Comparison of ENCODE assay signal across 19 mouse cellular contexts in genomic region chr1:177475542-177476197, GRCm38 (mm10). TPM values are rescaled to one million over a fixed set of nuclear protein-coding genes. Genes with fewer than 3 reads are reported as not detected.
A peak's percentile ranks its signal among the peaks of the same experiment; 100 is the strongest.
DNase-seq lines count a peak whose midpoint lies in the region; ATAC-seq lines count a peak whose summit lies in the region.
"Had no signal": no experiment of that assay in that cellular context is flagged by ENCODE, and none has a peak within 500 bp of the region (broad histone marks: within the 10 kb centered on the region; RNA-seq: fewer than 3 reads in every experiment).

No protein-coding gene starts in this region.

- no peak overlapping the region for H3K27ac ChIP-seq in intestine, embryonic 14.5 days (ENCODE audit: low read depth)
- no peak overlapping the region for H3K27ac ChIP-seq in liver, embryonic 15.5 days (replicated peaks)
- H3K27ac ChIP-seq in stomach, embryonic 15.5 days: no peak overlapping the region
- H3K27ac ChIP-seq: embryonic facial prominence, embryonic 13.5 days; forebrain, embryonic 12.5 days; hindbrain, embryonic 10.5 days; hindbrain, embryonic 14.5 days had no signal

- ATAC-seq in intestine, embryonic 14.5 days (replicated peaks; ENCODE audit: low FRiP score, low TSS enrichment, low read depth): peak; percentile 75
- ATAC-seq in liver, embryonic 15.5 days (ENCODE audit: insufficient read depth): peak; percentile 71
- ATAC-seq in stomach, embryonic 15.5 days (ENCODE audit: insufficient read depth, low FRiP score, low read depth): peak; percentile 50
- ATAC-seq: forebrain, postnatal 0 days had no signal

- H3K4me2 ChIP-seq in intestine, embryonic 14.5 days (ENCODE audit: low read length): no peak overlapping the region
- H3K4me2 ChIP-seq in liver, embryonic 15.5 days: no peak overlapping the region
- H3K4me2 ChIP-seq in stomach, embryonic 15.5 days: no peak overlapping the region
- H3K4me2 ChIP-seq: embryonic facial prominence, embryonic 13.5 days; forebrain, embryonic 12.5 days; heart, embryonic 12.5 days; hindbrain, embryonic 14.5 days had no signal

- H3K4me1 ChIP-seq in intestine, embryonic 14.5 days (replicated peaks; ENCODE audit: control insufficient read depth, insufficient read depth, low read length): no peaks in the 10 kb centered on the region
- H3K4me1 ChIP-seq in liver, embryonic 15.5 days (replicated peaks): peaks cover 9% of the 10 kb centered on the region; the same call in 1 of the 2 replicates
- H3K4me1 ChIP-seq in stomach, embryonic 15.5 days: no peaks in the 10 kb centered on the region
- H3K4me1 ChIP-seq: embryonic facial prominence, embryonic 13.5 days; hindbrain, embryonic 10.5 days had no signal

- no peaks in the 10 kb centered on the region for H3K36me3 ChIP-seq in intestine, embryonic 14.5 days (ENCODE audit: control insufficient read depth, insufficient read depth, low read length)
- no peaks in the 10 kb centered on the region for H3K36me3 ChIP-seq in liver, embryonic 15.5 days (replicated peaks)
- no peaks in the 10 kb centered on the region for H3K36me3 ChIP-seq in stomach, embryonic 15.5 days
- H3K36me3 ChIP-seq: embryonic facial prominence, embryonic 13.5 days; forebrain, embryonic 12.5 days; heart, embryonic 12.5 days; hindbrain, embryonic 10.5 days had no signal

- H3K9ac ChIP-seq in intestine, embryonic 14.5 days (ENCODE audit: low read length): no peak overlapping the region
- H3K9ac ChIP-seq in liver, embryonic 15.5 days: no peak overlapping the region
- no peak overlapping the region for H3K9ac ChIP-seq in stomach, embryonic 15.5 days
- H3K9ac ChIP-seq: embryonic facial prominence, embryonic 13.5 days; forebrain, embryonic 12.5 days; forebrain, postnatal 0 days; heart, embryonic 12.5 days; hindbrain, embryonic 14.5 days had no signal

- DNase-seq in heart, adult 11 months: peak; percentile 11
- no peak for DNase-seq in heart, adult 18-20 months
- no peak for DNase-seq in intestine, embryonic 14.5 days (ENCODE audit: low spot score)
- no peak for DNase-seq in adrenal gland, postnatal 36 days
- DNase-seq in B cell, adult 2 months: no peak
- no peak for DNase-seq in kidney, adult 8-10 months
- DNase-seq: adrenal gland, postnatal 10 days; cerebellum, adult 11-12 months; cerebellum, adult 9-11 months; cerebellum, postnatal 36 days; forebrain, postnatal 0 days; gastrocnemius, postnatal 36 days had no signal

- no peaks in the 10 kb centered on the region for H3K27me3 ChIP-seq in intestine, embryonic 14.5 days (replicated peaks; ENCODE audit: control insufficient read depth, insufficient read depth, low read length)
- H3K27me3 ChIP-seq in liver, embryonic 15.5 days: no peaks in the 10 kb centered on the region
- no peaks in the 10 kb centered on the region for H3K27me3 ChIP-seq in stomach, embryonic 15.5 days (replicated peaks)
- H3K27me3 ChIP-seq: embryonic facial prominence, embryonic 13.5 days; forebrain, embryonic 12.5 days; heart, embryonic 12.5 days had no signal

- no peaks in the 10 kb centered on the region for H3K9me3 ChIP-seq in intestine, embryonic 14.5 days (ENCODE audit: control insufficient read depth, low read length)
- no peaks in the 10 kb centered on the region for H3K9me3 ChIP-seq in liver, embryonic 15.5 days (replicated peaks)
- H3K9me3 ChIP-seq in stomach, embryonic 15.5 days: no peaks in the 10 kb centered on the region
- H3K9me3 ChIP-seq: embryonic facial prominence, embryonic 13.5 days; forebrain, embryonic 12.5 days; heart, embryonic 12.5 days; hindbrain, embryonic 10.5 days had no signal

- 70% methylated on average over 13 of the region's 13 CpGs for WGBS in intestine, embryonic 14.5 days
- 64% methylated on average over 13 of the region's 13 CpGs for WGBS in liver, embryonic 15.5 days (ENCODE audit: insufficient replicate concordance)
- WGBS in stomach, embryonic 15.5 days: 72% methylated on average over 13 of the region's 13 CpGs

- H3K4me3 ChIP-seq in intestine, embryonic 14.5 days (ENCODE audit: low read depth, low read length): no peak overlapping the region
- H3K4me3 ChIP-seq in liver, embryonic 15.5 days (replicated peaks): no peak overlapping the region
- no peak overlapping the region for H3K4me3 ChIP-seq in stomach, embryonic 15.5 days (replicated peaks)
- H3K4me3 ChIP-seq: embryonic facial prominence, embryonic 13.5 days; forebrain, embryonic 12.5 days; heart, embryonic 12.5 days; hindbrain, embryonic 10.5 days had no signal

RNA-seq across cellular contexts. Expression of gene Zbtb18, which starts 33.5 kb away (rescaled TPM):
- 10 to 100 TPM; 42.2 to 49.5 TPM for total RNA-seq in heart, adult 18-20 months (2021)
- polyA plus RNA-seq in intestine, embryonic 14.5 days (2014; fragmentation: Nextera tagmentation; extraction: Ambion mirVana): 2.9 and 4.7 TPM in 2 replicates
- polyA plus RNA-seq in liver, embryonic 15.5 days (2015; fragmentation: Nextera tagmentation; extraction: Ambion mirVana): 0.59 and 1.1 TPM in 2 replicates
- 2.2 and 2.7 TPM in 2 replicates for polyA plus RNA-seq in stomach, embryonic 15.5 days (2015; fragmentation: Nextera tagmentation; extraction: Ambion mirVana)
- 10 to 100 TPM; 21.2 to 24.1 TPM for total RNA-seq in adrenal gland, postnatal 36 days (2021)
